In genomic region chr6:86488149-86488485, GRCm38 (mm10) we compare ENCODE assay signal across 8 mouse cellular contexts. TPM values are rescaled to one million over a fixed set of nuclear protein-coding genes. Genes with fewer than 3 reads are reported as not detected.
DNase-seq lines count a peak whose midpoint lies in the region; ATAC-seq and TF ChIP-seq lines count a peak whose summit lies in the region.

No protein-coding gene starts in this region.

- no peaks in the 10 kb centered on the region for H3K27me3 ChIP-seq in lung, embryonic 15.5 days
- no peaks in the 10 kb centered on the region for H3K27me3 ChIP-seq in intestine, embryonic 16.5 days (replicated peaks; ENCODE audit: control insufficient read depth, insufficient read depth, low read length)
- H3K27me3 ChIP-seq in midbrain, postnatal 0 days (ENCODE audit: insufficient read depth, low read length) = no peaks in the 10 kb centered on the region

- H3K4me2 ChIP-seq in lung, embryonic 15.5 days = peak overlapping the region; percentile 45
- H3K4me2 ChIP-seq in intestine, embryonic 16.5 days (ENCODE audit: low read depth, low read length) = peak overlapping the region; percentile 46
- H3K4me2 ChIP-seq in midbrain, postnatal 0 days (ENCODE audit: low read depth, low read length, poor library complexity, severe bottlenecking) = 0 out of 2 replicates have a peak overlapping the region, but pooled peaks have one; percentile 39

- TF ChIP-seq CTCF in lung, adult 2 months (IDR thresholded peaks at IDR 0.05; ENCODE audit: insufficient read depth, low read length) = no peak
- no peak for TF ChIP-seq CTCF in midbrain, postnatal 0 days (IDR thresholded peaks at IDR 0.05)

- no peak for ATAC-seq in lung, embryonic 15.5 days (ENCODE audit: borderline replicate concordance, extremely low read depth, low FRiP score, low TSS enrichment)
- ATAC-seq in intestine, embryonic 16.5 days = 0 out of 2 replicates have a peak, but pooled peaks have one; percentile 0
- no peak for ATAC-seq in midbrain, postnatal 0 days (ENCODE audit: low FRiP score)

- WGBS in lung, embryonic 15.5 days = 43% methylated on average over 3 of the region's 3 CpGs
- WGBS in lung, adult 2 months = 25% methylated on average over 3 of the region's 3 CpGs
- 20% methylated on average over 3 of the region's 3 CpGs for WGBS in intestine, embryonic 16.5 days
- WGBS in midbrain, postnatal 0 days = 14% methylated on average over 3 of the region's 3 CpGs

- H3K4me3 ChIP-seq in lung, embryonic 15.5 days = no peak overlapping the region
- no peak overlapping the region for H3K4me3 ChIP-seq in lung, adult 2 months (replicated peaks; ENCODE audit: extremely low read depth, low read depth, low read length)
- peak overlapping the region; percentile 23; the same call in 1 of the 2 replicates for H3K4me3 ChIP-seq in intestine, embryonic 16.5 days (ENCODE audit: low read length)
- H3K4me3 ChIP-seq in midbrain, postnatal 0 days (ENCODE audit: low read depth, low read length) = no peak overlapping the region

- TF ChIP-seq POLR2A in lung, adult 2 months (IDR thresholded peaks at IDR 0.05; ENCODE audit: borderline replicate concordance, extremely low read depth, low read depth, low read length) = no peak

- peak overlapping the region; percentile 41 for H3K9ac ChIP-seq in lung, embryonic 15.5 days
- peak overlapping the region; percentile 72 for H3K9ac ChIP-seq in intestine, embryonic 16.5 days (ENCODE audit: low read depth, low read length)
- H3K9ac ChIP-seq in midbrain, postnatal 0 days (replicated peaks; ENCODE audit: low read length, poor library complexity, severe bottlenecking) = peak overlapping the region; percentile 60; the same call in 1 of the 2 replicates

- peaks cover 22% of the 10 kb centered on the region for H3K4me1 ChIP-seq in lung, embryonic 15.5 days
- peaks cover 10% of the 10 kb centered on the region; the same call in 1 of the 2 replicates for H3K4me1 ChIP-seq in lung, adult 2 months (ENCODE audit: control insufficient read depth, insufficient read depth, low read length)
- peaks cover 14% of the 10 kb centered on the region for H3K4me1 ChIP-seq in intestine, embryonic 16.5 days (ENCODE audit: control insufficient read depth, insufficient read depth, low read length)
- H3K4me1 ChIP-seq in midbrain, postnatal 0 days (ENCODE audit: insufficient read depth, low read length) = peaks cover 10% of the 10 kb centered on the region

- H3K9me3 ChIP-seq in lung, embryonic 15.5 days = no peaks in the 10 kb centered on the region
- H3K9me3 ChIP-seq in intestine, embryonic 16.5 days (ENCODE audit: control insufficient read depth, low read length) = no peaks in the 10 kb centered on the region
- no peaks in the 10 kb centered on the region for H3K9me3 ChIP-seq in midbrain, postnatal 0 days (ENCODE audit: low read length)

- no peak for DNase-seq in lung, adult 2 months
- DNase-seq in cerebellum, adult 9-11 months = peak; percentile 68
- DNase-seq in gastrocnemius, postnatal 25 days = peak; percentile 58
- peak; percentile 60 for DNase-seq in midbrain, postnatal 0 days (ENCODE audit: low spot score)
- no peak for DNase-seq in adrenal gland, adult 2 months
- DNase-seq in right cerebral cortex, adult 2 months (ENCODE audit: low spot score in 2 of 2) = no peak

- H3K27ac ChIP-seq in lung, embryonic 15.5 days = peak overlapping the region; percentile 99
- peak overlapping the region; percentile 99 for H3K27ac ChIP-seq in intestine, embryonic 16.5 days (ENCODE audit: low read length)
- H3K27ac ChIP-seq in midbrain, postnatal 0 days (ENCODE audit: low read depth, low read length) = peak overlapping the region; percentile 91

- H3K36me3 ChIP-seq in lung, embryonic 15.5 days = no peaks in the 10 kb centered on the region
- no peaks in the 10 kb centered on the region for H3K36me3 ChIP-seq in intestine, embryonic 16.5 days (ENCODE audit: control insufficient read depth, insufficient read depth, low read length)
- H3K36me3 ChIP-seq in midbrain, postnatal 0 days (ENCODE audit: insufficient read depth, low read length) = no peaks in the 10 kb centered on the region

RNA-seq across cellular contexts. Expression of gene Pcbp1, which starts 38.0 kb away (rescaled TPM):
- polyA plus RNA-seq in lung, embryonic 15.5 days (2015; fragmentation: Nextera tagmentation; extraction: Ambion mirVana) = 554 and 556 TPM in 2 replicates
- 161 TPM in 2 replicates for polyA plus RNA-seq in lung, adult 2 months (2012; rRNA removed)
- 100 to 1,000 TPM in 1 of 2 experiments, 10 to 100 TPM in 1; 99.7 to 116 TPM for total RNA-seq in gastrocnemius, postnatal 25 days (2021)
- 173 and 183 TPM in 2 replicates for polyA plus RNA-seq in intestine, embryonic 16.5 days (2015; fragmentation: Nextera tagmentation; extraction: Ambion mirVana)
- total RNA-seq in midbrain, postnatal 0 days (2014; rRNA removed) = 51.7 and 72.8 TPM in 2 replicates
- polyA plus RNA-seq in midbrain, postnatal 0 days (2015; fragmentation: Nextera tagmentation; extraction: Ambion mirVana) = 264 and 292 TPM in 2 replicates
- total RNA-seq in adrenal gland, adult 2 months (2021) = 100 to 1,000 TPM; 320 to 331 TPM
- 379 and 483 TPM in 2 replicates for polyA plus RNA-seq in adrenal gland, adult 2 months (2012; rRNA removed)

RNA-seq across cellular contexts. Expression of gene C87436, which starts 49.9 kb away (rescaled TPM):
- polyA plus RNA-seq in lung, embryonic 15.5 days (2015; fragmentation: Nextera tagmentation; extraction: Ambion mirVana) = 20.9 and 22.1 TPM in 2 replicates
- 10.4 and 13.4 TPM in 2 replicates for polyA plus RNA-seq in lung, adult 2 months (2012; rRNA removed)
- 1 to 10 TPM; 6.1 to 6.4 TPM for total RNA-seq in gastrocnemius, postnatal 25 days (2021)
- 17.9 and 21.7 TPM in 2 replicates for polyA plus RNA-seq in intestine, embryonic 16.5 days (2015; fragmentation: Nextera tagmentation; extraction: Ambion mirVana)
- 13.9 and 20.1 TPM in 2 replicates for total RNA-seq in midbrain, postnatal 0 days (2014; rRNA removed)
- polyA plus RNA-seq in midbrain, postnatal 0 days (2015; fragmentation: Nextera tagmentation; extraction: Ambion mirVana) = 16.3 and 19.9 TPM in 2 replicates
- 10 to 100 TPM; 18.4 to 22.3 TPM for total RNA-seq in adrenal gland, adult 2 months (2021)
- 7.3 and 8.7 TPM in 2 replicates for polyA plus RNA-seq in adrenal gland, adult 2 months (2012; rRNA removed)

Comparison
In these comparisons a context has a peak if more than half of its experiments do, and no peak if none do; other contexts are left out.
1. DNase-seq: peak in cerebellum, adult 9-11 months (single experiment), gastrocnemius, postnatal 25 days (single experiment) and midbrain, postnatal 0 days (single experiment); none in lung, adult 2 months (single experiment), adrenal gland, adult 2 months (single experiment) and right cerebral cortex, adult 2 months (0 of 2).
2. Peak in every context shown above with its lines, with median percentiles within 50 percentile points of each other: H3K27ac ChIP-seq, H3K4me2 ChIP-seq and H3K9ac ChIP-seq.